Mouse (Mus musculus) midbrain, embryonic 12.5 days (tissue): ENCODE measurements around the gene Ptcra. TPM values are rescaled to one million over a fixed set of nuclear protein-coding genes. Genes with fewer than 3 reads are reported as not detected.
"Not testable (repeated sequence)": the region's sequence is repeated elsewhere in the genome, so short reads cannot be mapped to it uniquely, and the experiment has no call there.

Experiments
- ATAC-seq: fragments of 200-750 bp; cut with Nextera tagmentation; 2 replicates; pipeline ENCODE4 v1.8.0; 2017; ENCODE audit warnings: low read depth, moderate TSS enrichment, moderate library complexity; ENCODE audit not compliant: low FRiP score
- H3K27ac ChIP-seq: fragments of 300-500 bp; sonication (generic); replicated peaks from 2 replicates; pipeline ENCODE4 v1.5.1; 2016; ENCODE audit warnings: mild to moderate bottlenecking
- H3K27me3 ChIP-seq: fragments of 300-500 bp; sonication (generic); 2 replicates; pipeline ENCODE4 v1.6.1; 2016; ENCODE audit warnings: mild to moderate bottlenecking
- H3K36me3 ChIP-seq: fragments of 300-500 bp; sonication (generic); 2 replicates; pipeline ENCODE4 v1.6.1; 2016
- H3K4me1 ChIP-seq: fragments of 300-500 bp; sonication (generic); 2 replicates; pipeline ENCODE4 v1.6.1; 2016
- H3K4me2 ChIP-seq: fragments of 300-500 bp; sonication (generic); replicated peaks from 2 replicates; pipeline ENCODE4 v1.6.1; 2016; ENCODE audit warnings: mild to moderate bottlenecking, moderate library complexity
- H3K4me3 ChIP-seq: fragments of 300-500 bp; sonication (generic); 2 replicates; pipeline ENCODE4 v1.5.1; 2016; ENCODE audit warnings: mild to moderate bottlenecking
- H3K9ac ChIP-seq: fragments of 300-500 bp; sonication (generic); replicated peaks from 2 replicates; pipeline ENCODE4 v1.6.1; 2016; ENCODE audit warnings: mild to moderate bottlenecking, moderate library complexity
- H3K9me3 ChIP-seq: fragments of 300-500 bp; sonication (generic); 2 replicates; pipeline ENCODE4 v1.6.1; 2016; ENCODE audit warnings: mild to moderate bottlenecking
- WGBS: fragments of 180-500 bp; shearing (Covaris S2); methylation state at CpG from one replicate; pipeline ENCODE4 v1.1.7; 2016; 5-methylcytosine and 5-hydroxymethylcytosine counted together
- polyA plus RNA-seq: library from polyadenylated mRNA; unstranded; fragments of >200 nt; fragmentation: Nextera tagmentation; extraction: Ambion mirVana; gene quantifications from 2 replicates; pipeline ENCODE4 v1.2.1, GENCODE M21; 2016

The Ptcra gene
- polyA plus RNA-seq, result 0.55 and 0.65 TPM in 2 replicates

DNA sequence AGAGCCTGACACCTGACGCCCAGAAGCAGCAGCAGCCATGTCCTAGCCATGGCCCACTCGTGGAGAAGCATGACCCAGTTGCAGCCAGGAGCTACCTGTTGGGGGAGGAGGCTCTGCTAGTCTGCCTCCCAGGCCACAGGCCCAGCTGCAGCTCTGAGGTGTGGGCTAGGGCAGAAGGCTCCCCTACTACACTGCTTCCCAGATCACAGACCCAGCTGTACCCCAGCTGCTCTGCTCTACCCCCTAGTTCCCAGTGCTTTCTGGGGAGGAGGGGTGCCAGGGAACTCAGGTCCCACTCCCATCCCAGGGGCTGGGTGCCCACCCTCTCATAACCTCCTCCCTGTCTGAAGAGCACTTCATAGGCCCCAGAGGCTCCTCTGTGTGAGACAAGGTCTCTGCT, at the start of gene Ptcra:
Gene Ptcra, minus strand, starts transcription at position 169 of the 400 bp plus-strand sequence.
- Histone ChIP-seq H3K27ac (no peak within 1 kb of the TSS), H3K4me3 (no peak within 1 kb of the TSS), H3K36me3 (no peaks in the 10 kb centered on the region), H3K9ac (no peak within 1 kb of the TSS), H3K4me1 (no peaks in the 10 kb centered on the region), H3K27me3 (no peaks in the 10 kb centered on the region), H3K4me2 (no peak within 1 kb of the TSS), H3K9me3 (no peaks in the 10 kb centered on the region)
- no peak for ATAC-seq
- WGBS, result 44% methylated on average over 2 of the region's 2 CpGs

DNA sequence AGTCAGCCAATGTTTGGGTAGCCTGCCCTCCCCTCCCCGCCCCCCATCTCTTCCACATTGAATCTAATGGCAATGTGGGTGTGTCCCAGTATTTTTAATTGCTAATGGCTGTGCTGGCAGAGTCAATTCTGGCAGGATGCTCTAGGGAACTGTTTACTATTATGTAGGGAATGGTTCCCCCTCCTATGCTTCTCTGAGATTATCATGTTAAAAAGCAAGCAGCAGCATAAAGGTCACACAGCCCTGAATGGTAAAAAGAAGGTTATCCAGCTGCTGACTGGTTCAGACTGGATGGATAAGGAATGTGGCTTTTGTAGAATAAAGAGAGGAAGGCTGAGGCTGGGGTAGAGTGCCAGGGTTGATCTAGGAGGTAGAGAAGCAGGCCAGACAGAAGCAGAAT, 48.9 kb upstream of the Ptcra start:
- Histone ChIP-seq H3K4me3 (no peak overlapping the region), H3K9me3 (no peaks in the 10 kb centered on the region), H3K4me2 (no peak overlapping the region), H3K27ac (no peak overlapping the region), H3K27me3 (no peaks in the 10 kb centered on the region), H3K36me3 (peaks cover 44% of the 10 kb centered on the region), H3K9ac (no peak overlapping the region), H3K4me1 (no peaks in the 10 kb centered on the region)
- WGBS, result 86% methylated on average over 1 of the region's 1 CpGs
- no peak for ATAC-seq

DNA sequence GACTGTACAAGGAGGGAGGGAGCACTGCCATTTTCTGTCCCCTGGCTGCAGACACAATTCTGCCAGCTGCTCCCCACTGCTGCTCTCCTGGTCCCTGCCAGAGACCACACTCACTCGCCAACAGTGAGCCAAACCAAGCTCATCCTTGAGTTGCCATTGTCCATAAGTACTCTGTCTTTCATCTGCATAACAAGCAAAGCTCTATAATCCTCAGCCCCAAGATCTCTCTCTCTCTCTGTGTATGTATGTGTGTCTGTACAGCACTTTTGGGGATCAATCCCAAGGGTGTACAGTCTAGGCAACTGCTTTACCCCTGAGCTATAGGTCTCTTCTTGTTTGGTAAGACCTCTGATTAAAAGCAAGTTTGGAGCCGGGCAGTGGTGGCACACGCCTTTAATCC, 47.2 kb upstream of the Ptcra start:
- H3K9ac ChIP-seq, result no peak overlapping the region
- no peaks in the 10 kb centered on the region for H3K9me3 ChIP-seq
- no peaks in the 10 kb centered on the region for H3K27me3 ChIP-seq
- H3K4me2 ChIP-seq, result no peak overlapping the region
- H3K4me1 ChIP-seq, result no peaks in the 10 kb centered on the region
- ATAC-seq, result no peak
- peaks cover 60% of the 10 kb centered on the region for H3K36me3 ChIP-seq
- H3K27ac ChIP-seq, result no peak overlapping the region
- H3K4me3 ChIP-seq, result no peak overlapping the region
- 90% methylated on average over 3 of the region's 3 CpGs for WGBS

DNA sequence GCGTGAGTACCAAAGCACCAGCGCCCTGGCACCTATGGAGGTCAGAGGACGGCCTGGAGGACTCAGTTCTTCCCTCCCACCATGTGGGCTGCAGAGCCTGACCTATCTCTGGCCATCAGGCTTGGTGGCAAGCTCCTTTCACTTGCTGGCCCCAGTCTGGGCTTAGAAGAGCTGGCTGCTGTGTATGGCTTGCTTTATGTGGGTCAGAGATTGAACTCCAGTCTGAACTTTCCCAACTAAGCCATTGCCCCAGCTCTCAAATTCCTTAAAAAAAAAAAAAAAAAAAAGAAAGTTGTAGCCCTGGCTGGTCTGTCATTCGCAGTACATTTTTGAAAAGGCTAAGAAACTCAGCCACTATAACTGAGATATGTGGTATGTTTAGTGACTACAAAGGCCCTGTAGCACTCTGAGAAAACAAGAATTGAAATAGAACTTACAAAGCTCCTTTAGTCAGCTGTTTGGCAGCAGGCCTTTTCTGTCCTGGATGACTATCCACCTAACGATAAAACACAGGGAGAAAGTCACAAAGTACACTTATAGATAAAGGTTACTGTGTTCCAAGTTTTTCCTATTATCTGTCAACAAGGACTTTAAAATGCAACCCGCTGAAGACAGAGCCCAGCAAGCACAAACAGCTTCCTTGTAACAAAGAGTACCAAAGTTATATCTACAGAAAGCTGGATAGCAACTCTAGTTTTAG, 45.8 kb upstream of the Ptcra start:
- no peaks in the 10 kb centered on the region for H3K27me3 ChIP-seq
- no peak overlapping the region for H3K27ac ChIP-seq
- H3K9ac ChIP-seq, result no peak overlapping the region
- no peak for ATAC-seq
- H3K9me3 ChIP-seq, result no peaks in the 10 kb centered on the region
- no peak overlapping the region for H3K4me3 ChIP-seq
- 86% methylated on average over 6 of the region's 6 CpGs for WGBS
- no peak overlapping the region for H3K4me2 ChIP-seq
- H3K4me1 ChIP-seq, result no peaks in the 10 kb centered on the region
- peaks cover 56% of the 10 kb centered on the region for H3K36me3 ChIP-seq

DNA sequence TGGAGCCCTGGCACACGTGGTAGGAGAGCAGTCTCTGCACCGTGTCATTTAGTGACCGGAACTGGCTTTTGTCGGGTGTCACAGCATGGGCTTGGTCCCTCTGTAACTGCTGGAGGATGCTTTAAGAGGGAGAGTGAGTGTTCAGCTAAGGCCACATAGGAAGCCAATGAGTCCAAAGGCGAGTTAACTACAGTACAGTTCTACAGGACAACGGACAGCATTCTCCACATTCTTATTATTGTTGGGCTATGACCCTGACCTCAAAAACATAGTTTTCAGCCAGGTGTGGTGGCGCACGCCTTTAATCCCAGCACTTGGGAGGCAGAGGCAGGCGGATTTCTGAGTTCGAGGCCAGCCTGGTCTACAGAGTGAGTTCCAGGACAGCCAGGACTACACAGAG, 44.9 kb upstream of the Ptcra start:
- no peak overlapping the region for H3K4me3 ChIP-seq
- H3K4me2 ChIP-seq, result no peak overlapping the region
- H3K27me3 ChIP-seq, result no peaks in the 10 kb centered on the region
- no peak overlapping the region for H3K27ac ChIP-seq
- 92% methylated on average over 10 of the region's 10 CpGs for WGBS
- H3K36me3 ChIP-seq, result peaks cover 51% of the 10 kb centered on the region
- no peak for ATAC-seq
- H3K9me3 ChIP-seq, result no peaks in the 10 kb centered on the region
- no peak overlapping the region for H3K9ac ChIP-seq
- H3K4me1 ChIP-seq, result no peaks in the 10 kb centered on the region

DNA sequence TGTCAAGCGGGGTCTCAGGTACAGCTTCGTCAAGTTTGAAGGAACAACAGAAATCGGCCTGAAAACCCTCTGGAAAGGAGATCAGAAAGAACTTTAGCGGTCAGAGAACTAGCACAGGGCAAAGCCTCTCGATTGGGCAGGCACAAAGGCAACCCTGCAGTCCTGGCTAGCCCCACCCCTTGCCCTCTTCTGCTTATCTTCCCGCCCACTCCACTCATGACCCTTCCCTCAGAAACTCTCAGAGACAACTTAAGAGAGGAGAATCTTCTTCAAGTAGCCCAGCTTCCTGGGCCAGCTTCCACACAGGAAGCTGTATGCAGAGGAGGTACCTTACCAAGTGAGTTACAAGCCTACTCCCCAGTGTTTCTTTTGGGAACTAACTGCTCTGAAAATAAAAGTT, 38.2 kb upstream of the Ptcra start:
- WGBS, result 91% methylated on average over 6 of the region's 6 CpGs
- Histone ChIP-seq H3K4me3 (no peak overlapping the region), H3K9me3 (no peaks in the 10 kb centered on the region), H3K27me3 (no peaks in the 10 kb centered on the region), H3K9ac (no peak overlapping the region), H3K4me1 (no peaks in the 10 kb centered on the region), H3K36me3 (peaks cover 55% of the 10 kb centered on the region), H3K4me2 (no peak overlapping the region), H3K27ac (no peak overlapping the region)
- ATAC-seq, result no peak

DNA sequence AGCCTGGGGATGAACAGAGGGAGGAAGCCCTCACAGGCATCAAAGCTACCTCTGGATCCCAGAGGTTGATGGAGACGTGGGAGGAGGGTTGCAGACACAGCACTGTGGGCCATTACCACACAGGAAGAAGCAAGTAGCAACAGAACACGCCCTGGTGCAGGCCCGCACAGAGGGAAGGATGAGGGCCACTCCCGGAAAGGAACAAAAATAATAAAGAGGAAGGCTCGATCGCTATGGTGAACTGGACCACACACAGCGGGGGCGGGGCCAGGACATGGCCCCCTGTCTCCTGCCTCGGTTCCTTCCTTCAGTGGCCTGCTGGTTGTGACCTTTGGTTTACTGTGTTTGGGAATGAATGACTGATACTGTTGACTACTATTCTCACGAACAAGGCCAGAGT, 36.2 kb upstream of the Ptcra start:
- Histone ChIP-seq H3K4me1 (no peaks in the 10 kb centered on the region), H3K27ac (no peak overlapping the region), H3K27me3 (no peaks in the 10 kb centered on the region), H3K9me3 (no peaks in the 10 kb centered on the region), H3K4me3 (no peak overlapping the region), H3K4me2 (no peak overlapping the region), H3K9ac (no peak overlapping the region), H3K36me3 (peaks cover 41% of the 10 kb centered on the region)
- WGBS, result 86% methylated on average over 10 of the region's 10 CpGs
- ATAC-seq, result no peak

DNA sequence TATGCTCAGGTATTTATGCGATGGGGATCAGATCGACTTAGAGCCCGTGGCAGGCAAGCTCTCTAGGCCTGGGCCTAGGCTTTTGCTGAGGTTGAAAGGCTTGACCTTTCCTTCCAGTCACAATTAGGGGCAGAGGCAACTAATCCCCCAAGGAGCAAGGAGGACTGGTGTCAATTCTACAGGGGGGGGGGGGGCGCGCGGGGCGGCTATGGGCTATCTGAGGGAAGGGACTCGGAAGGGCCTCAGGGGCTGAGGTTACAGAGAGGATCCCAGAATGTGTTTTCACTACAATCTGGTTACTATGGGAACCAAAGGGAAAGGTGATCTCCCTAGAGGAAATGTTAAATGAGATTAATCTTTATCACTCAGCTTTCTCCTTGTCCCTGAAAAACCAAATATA, 33.9 kb upstream of the Ptcra start:
- Histone ChIP-seq H3K27ac (no peak overlapping the region), H3K4me3 (no peak overlapping the region), H3K9me3 (no peaks in the 10 kb centered on the region), H3K27me3 (no peaks in the 10 kb centered on the region), H3K4me2 (no peak overlapping the region), H3K9ac (no peak overlapping the region), H3K4me1 (no peaks in the 10 kb centered on the region), H3K36me3 (peaks cover 38% of the 10 kb centered on the region)
- ATAC-seq, result no peak
- WGBS, result 20% methylated on average over 4 of the region's 8 CpGs

DNA sequence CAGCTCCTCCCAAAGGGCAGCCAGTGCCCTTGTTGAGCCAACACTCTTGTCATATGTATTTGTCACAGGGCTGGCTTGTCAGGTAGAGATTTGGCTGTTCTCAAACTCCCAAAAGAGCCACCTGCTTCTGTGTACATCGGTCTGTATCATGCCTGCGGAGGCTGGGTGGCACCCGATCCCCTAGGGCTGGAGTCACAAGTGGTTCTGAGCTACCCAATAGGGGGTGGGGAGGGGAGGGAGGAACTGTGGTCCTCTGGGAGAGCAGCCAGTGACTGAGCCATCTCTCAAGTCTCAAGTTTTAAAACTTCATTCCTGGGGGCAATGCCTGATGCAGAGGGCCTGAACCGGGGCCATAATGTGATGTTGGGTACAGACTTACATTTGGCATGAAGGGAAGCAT, 33.2 kb upstream of the Ptcra start:
- Histone ChIP-seq H3K4me1 (no peaks in the 10 kb centered on the region), H3K9me3 (no peaks in the 10 kb centered on the region), H3K27me3 (no peaks in the 10 kb centered on the region), H3K9ac (no peak overlapping the region), H3K4me3 (no peak overlapping the region), H3K4me2 (no peak overlapping the region), H3K36me3 (peaks cover 31% of the 10 kb centered on the region), H3K27ac (no peak overlapping the region)
- ATAC-seq, result no peak
- 92% methylated on average over 4 of the region's 4 CpGs for WGBS

DNA sequence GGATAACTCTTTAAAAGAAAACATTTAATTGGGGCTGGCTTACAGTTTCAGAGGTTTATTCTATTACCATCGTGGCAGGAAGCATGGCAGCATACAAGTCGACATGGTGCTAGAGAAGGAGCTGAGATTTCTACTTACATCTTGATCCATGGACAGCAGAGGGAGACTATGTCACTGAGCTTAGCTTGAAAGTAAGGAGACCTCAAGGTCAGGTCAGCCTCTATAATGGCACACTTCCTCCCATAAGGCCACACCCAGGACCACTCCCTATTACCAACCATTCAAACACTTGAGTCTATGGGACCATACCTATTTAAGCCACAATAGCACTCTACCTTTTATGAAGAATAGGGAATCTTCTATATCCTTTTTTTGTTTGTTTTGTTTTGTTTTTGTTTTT, 29.5 kb upstream of the Ptcra start:
- Histone ChIP-seq H3K4me2 (no peak overlapping the region), H3K4me1 (no peaks in the 10 kb centered on the region), H3K9ac (no peak overlapping the region), H3K27me3 (no peaks in the 10 kb centered on the region), H3K9me3 (no peaks in the 10 kb centered on the region), H3K27ac (no peak overlapping the region), H3K4me3 (no peak overlapping the region), H3K36me3 (no peaks in the 10 kb centered on the region)
- 81% methylated on average over 2 of the region's 2 CpGs for WGBS
- ATAC-seq, result no peak

DNA sequence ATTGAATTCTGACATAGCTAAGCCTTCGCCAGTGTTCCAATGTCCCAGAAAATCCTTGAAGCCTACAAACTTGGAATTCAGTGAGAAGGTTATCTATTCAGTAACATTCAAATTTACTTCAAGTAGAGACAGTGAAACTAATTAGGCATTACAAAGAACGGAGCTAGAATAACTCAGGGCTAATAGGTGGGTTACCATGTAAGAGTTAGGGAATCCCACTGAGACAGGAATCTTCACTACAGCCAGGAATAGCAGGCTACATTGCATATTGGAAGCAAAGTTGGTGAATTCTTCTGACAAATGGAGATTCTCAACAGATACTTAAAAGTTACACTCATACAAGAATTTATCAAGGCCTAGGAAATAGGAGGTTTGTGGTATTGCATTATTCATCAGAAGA, 24.5 kb upstream of the Ptcra start:
- not testable (repeated sequence) for H3K4me2 ChIP-seq, H3K27ac ChIP-seq, H3K27me3 ChIP-seq, H3K4me1 ChIP-seq, H3K36me3 ChIP-seq, H3K9ac ChIP-seq, H3K9me3 ChIP-seq, ATAC-seq, H3K4me3 ChIP-seq
- 59% methylated on average over 2 of the region's 2 CpGs for WGBS

DNA sequence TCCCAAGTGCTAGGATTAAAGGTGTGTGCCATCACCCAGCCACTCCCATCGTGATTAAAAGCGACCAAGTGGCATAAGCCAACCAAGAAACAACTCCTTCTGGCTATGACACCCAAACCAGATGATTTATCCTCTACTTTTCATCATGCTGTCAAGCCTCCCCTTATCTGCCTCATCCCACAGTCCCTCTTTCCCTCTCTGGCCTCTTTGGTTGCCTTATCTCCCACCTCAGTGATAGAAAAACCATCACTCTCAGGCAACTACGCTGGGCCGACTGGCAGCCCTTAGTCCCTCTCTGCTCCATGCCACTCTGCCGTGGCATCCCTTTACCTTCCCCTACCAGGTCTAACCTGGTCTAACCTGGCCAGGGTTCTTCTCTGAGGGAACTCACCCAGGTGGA, 23.4 kb upstream of the Ptcra start:
- Histone ChIP-seq H3K9me3 (no peaks in the 10 kb centered on the region), H3K4me2 (no peak overlapping the region), H3K36me3 (no peaks in the 10 kb centered on the region), H3K9ac (no peak overlapping the region), H3K27ac (no peak overlapping the region), H3K27me3 (no peaks in the 10 kb centered on the region), H3K4me3 (no peak overlapping the region), H3K4me1 (no peaks in the 10 kb centered on the region)
- 89% methylated on average over 5 of the region's 5 CpGs for WGBS
- ATAC-seq, result no peak

DNA sequence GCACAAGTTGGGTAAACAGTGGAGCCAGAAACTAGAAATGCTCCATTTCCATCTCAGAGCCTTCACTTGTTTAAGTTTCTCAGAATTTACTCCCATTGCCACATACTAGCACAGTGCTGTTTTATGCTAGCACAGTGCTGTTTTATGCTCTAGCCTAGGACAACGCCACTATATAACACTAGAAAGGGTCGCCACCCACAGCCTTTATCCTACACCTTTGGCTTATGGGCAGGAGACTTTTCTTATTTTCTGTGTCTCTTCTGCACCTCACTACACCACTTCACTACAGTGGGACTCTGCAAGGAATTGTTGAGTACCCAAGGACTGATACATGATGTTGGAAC, 19.7 kb upstream of the Ptcra start:
- H3K9me3 ChIP-seq, result no peaks in the 10 kb centered on the region
- H3K4me1 ChIP-seq, result peaks cover 8% of the 10 kb centered on the region
- 90% methylated on average over 2 of the region's 2 CpGs for WGBS
- peak; percentile 17; the same call in 1 of the 2 replicates for ATAC-seq
- H3K9ac ChIP-seq, result no peak overlapping the region
- H3K36me3 ChIP-seq, result peaks cover 24% of the 10 kb centered on the region
- H3K4me3 ChIP-seq, result peak overlapping the region; percentile 71
- peak overlapping the region; percentile 68 for H3K4me2 ChIP-seq
- H3K27ac ChIP-seq, result no peak overlapping the region
- H3K27me3 ChIP-seq, result no peaks in the 10 kb centered on the region
